Mouse (Mus musculus) heart, postnatal 36 days (tissue): ENCODE results near the gene Pptc7. TPM values are rescaled to one million over a fixed set of nuclear protein-coding genes. Genes with fewer than 3 reads are reported as not detected.

ENCODE experiments used
- total RNA-seq, 2 experiments: library from RNA; stranded (reverse); gene quantifications; 2 replicates each; pipeline ENCODE4 v1.2.3; 2021

Gene Pptc7
- total RNA-seq, 2 experiments from 2014 or later, result 89.5 to 98.4 TPM

Other genes starting within 250 kb of the Pptc7 start
- 10 to 100 TPM; 21.6 to 26.8 TPM for gene Cux2, start 234.3 kb upstream of the Pptc7 start, total RNA-seq
- gene Myl2, start 183.4 kb upstream of the Pptc7 start, total RNA-seq, result over 10,000 TPM; 18,107 to 20,333 TPM
- gene Ccdc63, start 143.5 kb upstream of the Pptc7 start, total RNA-seq, result not detected
- gene Ppp1cc, start 126.1 kb upstream of the Pptc7 start, total RNA-seq, result 100 to 1,000 TPM; 118 to 125 TPM
- 1 to 10 TPM; 1.4 to 1.7 TPM for gene Hvcn1, start 77.6 kb upstream of the Pptc7 start, total RNA-seq
- gene Tctn1, start 19.9 kb upstream of the Pptc7 start, total RNA-seq, result 1 to 10 TPM; 4.3 to 4.6 TPM
- gene Rad9b, start 69.9 kb downstream of the Pptc7 start, total RNA-seq, result under 1 TPM; 0.57 to 0.94 TPM
- gene Vps29, start 70.0 kb downstream of the Pptc7 start, total RNA-seq, result 10 to 100 TPM; 94.4 to 97.5 TPM
- gene Gpn3, start 87.5 kb downstream of the Pptc7 start, total RNA-seq, result 10 to 100 TPM; 26.6 to 30.6 TPM
- gene Fam216a, start 88.0 kb downstream of the Pptc7 start, total RNA-seq, result 10 to 100 TPM; 11.7 to 14.7 TPM
- gene Arpc3, start 107.5 kb downstream of the Pptc7 start, total RNA-seq, result 100 to 1,000 TPM in 1 of 2 experiments, 10 to 100 TPM in 1; 99.6 to 103 TPM
- gene Anapc7, start 137.3 kb downstream of the Pptc7 start, total RNA-seq, result 10 to 100 TPM; 31.7 to 35.1 TPM
- over 10,000 TPM; 11,843 to 11,873 TPM for gene Atp2a2, start 217.9 kb downstream of the Pptc7 start, total RNA-seq